Mouse (Mus musculus) A20 (cell line): Measurements from ENCODE around the gene Parp9.
A peak's percentile ranks its signal among the peaks of the same experiment; 100 is the strongest.
"Not testable (repeated sequence)": the region's sequence is repeated elsewhere in the genome, so short reads cannot be mapped to it uniquely, and the experiment has no call there.

Experiments used
- DNase-seq: peaks from one replicate; pipeline ENCODE4 v3.0.0-alpha.2; 2011; ENCODE audit warnings: low read depth, low spot score

Gene Parp9

GRCm38 (mm10) chr16:35938211-35939151, at the start of gene Parp9, which contains the start of gene Dtx3l:
Gene Parp9, plus strand, starts transcription at chr16:35938470.
Gene Dtx3l, minus strand, starts transcription at chr16:35939151.
- peak; percentile 89 for DNase-seq

- DNase-seq: peak; percentile 28
These were observed 49.4 kb upstream of the Parp9 start for GRCm38 (mm10) chr16:35888910-35889309.

- DNase-seq: peak; percentile 37
These were observed 47.6 kb upstream of the Parp9 start for GRCm38 (mm10) chr16:35890645-35891044.

GRCm38 (mm10) chr16:35891603-35892002, 46.7 kb upstream of the Parp9 start:
- DNase-seq: not testable (repeated sequence)

GRCm38 (mm10) chr16:35894997-35895396, 43.3 kb upstream of the Parp9 start:
- DNase-seq: no peak

- DNase-seq: no peak
These were observed 37.7 kb upstream of the Parp9 start for GRCm38 (mm10) chr16:35900541-35900940.

GRCm38 (mm10) chr16:35903014-35903640, 35.1 kb upstream of the Parp9 start:
- DNase-seq: peak; percentile 37

GRCm38 (mm10) chr16:35904121-35904736, 34.0 kb upstream of the Parp9 start:
- DNase-seq: no peak

GRCm38 (mm10) chr16:35905355-35905754, 32.9 kb upstream of the Parp9 start:
- no peak for DNase-seq

- DNase-seq: no peak
These were observed 32.3 kb upstream of the Parp9 start for GRCm38 (mm10) chr16:35905819-35906485.

- no peak for DNase-seq
These were observed 31.4 kb upstream of the Parp9 start for GRCm38 (mm10) chr16:35906887-35907286.

- DNase-seq: no peak
These were observed 30.7 kb upstream of the Parp9 start for GRCm38 (mm10) chr16:35907432-35908201.

- no peak for DNase-seq
These were observed 26.8 kb upstream of the Parp9 start for GRCm38 (mm10) chr16:35911449-35911848.

GRCm38 (mm10) chr16:35913526-35913925, 24.7 kb upstream of the Parp9 start:
- peak; percentile 60 for DNase-seq

GRCm38 (mm10) chr16:35914301-35914700, 24.0 kb upstream of the Parp9 start:
- no peak for DNase-seq

- DNase-seq: peak; percentile 41
These were observed 19.3 kb upstream of the Parp9 start for GRCm38 (mm10) chr16:35918721-35919543.

- no peak for DNase-seq
These were observed 16.5 kb upstream of the Parp9 start for GRCm38 (mm10) chr16:35921676-35922235.

GRCm38 (mm10) chr16:35922301-35922895, 15.9 kb upstream of the Parp9 start:
- peak; percentile 43 for DNase-seq

- no peak for DNase-seq
These were observed 14.6 kb upstream of the Parp9 start for GRCm38 (mm10) chr16:35923546-35924198.
